Mouse (Mus musculus): Measurements from ENCODE around the gene Cst10.
A peak's percentile ranks its signal among the peaks of the same experiment; 100 is the strongest.

The Cst10 gene

DNA sequence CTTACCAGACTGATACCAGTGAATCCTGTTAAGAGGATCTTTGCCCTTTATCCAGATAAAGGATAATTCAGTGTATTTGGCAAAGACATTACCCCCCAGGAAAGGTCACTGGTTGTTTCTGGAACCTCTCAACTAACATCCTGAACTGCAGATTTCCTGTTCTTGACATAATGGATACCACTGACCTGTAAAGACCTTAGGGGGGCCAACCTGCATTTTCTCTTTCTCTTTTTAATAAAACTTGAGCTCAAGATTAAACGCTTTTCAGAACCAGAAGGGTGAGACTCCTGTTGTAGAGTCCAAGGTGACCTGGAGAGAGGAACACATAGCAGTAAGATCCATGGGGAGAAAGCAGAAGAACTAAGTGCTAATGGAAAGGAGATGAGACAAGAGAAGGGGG, at the start of gene Cst10:
Cst10 (plus strand) TSS at position 301 of the 400 bp plus-strand sequence.
- DNase-seq (ENCODE audit: low spot score in 2 of 2) = no peak

- DNase-seq (ENCODE audit: low spot score in 2 of 2) = no peak
These were observed 11.9 kb upstream of the Cst10 start for GRCm38 (mm10) chr2:149392951-149393350.

GRCm38 (mm10) chr2:149422564-149422963, 17.7 kb downstream of the Cst10 start:
- DNase-seq (ENCODE audit: low spot score in 2 of 2) = peak; percentile 42 to 48
